Mouse (Mus musculus) CD4-positive, CD25-positive, alpha-beta regulatory T cell, adult 2 months (primary cell): ENCODE data around the gene Washc2.
"Not testable (repeated sequence)": the region's sequence is repeated elsewhere in the genome, so short reads cannot be mapped to it uniquely, and the experiment has no call there.

Experiments
- DNase-seq: peaks from one replicate; pipeline ENCODE4 v3.0.0-alpha.2; 2012; ENCODE audit warnings: low read depth, low spot score

The Washc2 gene

DNA sequence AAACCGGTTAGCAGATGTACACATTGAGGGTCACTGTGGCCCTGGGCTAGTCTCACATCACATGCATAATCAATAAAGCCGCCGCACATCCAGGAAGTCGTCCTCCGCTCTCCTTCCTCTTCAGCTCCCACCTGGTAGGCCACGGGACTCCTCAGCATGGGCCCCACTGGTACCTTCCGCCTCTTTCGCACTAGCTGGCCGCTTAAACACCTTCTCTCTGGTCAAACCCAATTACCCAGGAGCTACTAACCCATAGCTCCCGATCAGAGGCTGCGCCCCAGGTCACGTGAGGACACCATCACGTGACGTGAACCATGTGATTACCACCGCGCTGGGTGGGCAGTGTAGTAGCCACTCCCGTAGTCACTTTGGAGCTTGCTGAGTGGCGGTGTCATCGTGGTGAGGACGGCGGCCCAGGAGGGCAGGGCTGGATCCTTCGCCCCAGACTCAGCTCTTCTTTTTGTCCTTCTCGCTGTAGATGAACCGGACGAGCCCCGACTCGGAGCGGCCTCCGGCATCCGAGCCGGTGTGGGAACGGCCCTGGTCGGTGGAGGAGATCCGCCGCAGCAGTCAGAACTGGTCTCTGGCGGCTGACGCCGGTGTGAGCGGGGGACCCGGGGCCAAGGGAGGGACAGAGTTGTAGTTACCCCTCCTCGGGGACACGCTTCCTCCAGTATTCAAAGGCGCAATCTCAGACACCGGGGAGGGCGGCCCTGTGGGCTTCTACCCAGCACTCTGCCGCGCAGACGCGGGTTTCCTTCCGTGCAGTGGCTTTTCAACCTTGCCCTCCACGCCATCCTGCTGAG, at the start of gene Washc2:
TSS of gene Washc2 (plus strand) at position 310 of the 806 bp plus-strand sequence.
- DNase-seq, result peak; percentile 95

DNA sequence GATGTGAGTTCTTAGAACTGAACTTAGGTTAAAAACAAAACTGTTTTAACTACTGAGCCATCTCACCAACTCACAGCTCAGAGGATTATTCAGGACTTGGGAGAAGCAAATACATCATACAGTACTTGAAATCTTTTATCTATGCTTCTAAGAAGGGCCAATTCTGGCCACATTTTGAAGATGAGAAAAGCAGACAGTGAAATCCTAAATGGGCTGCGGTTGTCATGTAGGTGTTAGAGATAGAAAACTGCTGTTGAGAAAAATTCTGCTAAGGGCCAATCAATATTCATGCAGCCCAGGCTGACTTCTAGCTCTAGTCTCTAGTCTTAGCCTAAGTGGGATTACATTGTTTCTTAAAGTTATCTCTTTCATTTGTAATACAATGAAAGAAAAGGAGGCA, 41.5 kb upstream of the Washc2 start:
- no peak for DNase-seq

GRCm38 (mm10) chr6:116173511-116174099, 34.2 kb upstream of the Washc2 start:
- DNase-seq, result not testable (repeated sequence)

DNA sequence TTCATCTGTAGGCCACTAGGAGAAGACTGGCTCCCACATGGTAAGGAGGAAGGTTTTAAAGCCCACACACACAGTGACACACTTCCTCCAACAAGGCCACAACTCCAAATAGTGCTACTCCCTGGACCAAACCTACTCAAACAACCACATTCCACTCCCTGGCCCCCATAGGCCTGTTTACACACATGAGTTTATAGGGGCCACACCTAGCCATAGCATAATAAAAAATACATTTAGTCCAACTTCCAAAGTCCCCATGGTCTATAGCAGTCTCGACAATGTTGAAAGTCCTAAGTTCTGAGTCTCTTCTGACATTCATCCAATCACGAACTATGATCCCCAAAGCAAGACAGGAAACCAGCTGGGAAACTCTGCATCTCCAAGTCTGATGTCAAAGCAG, 29.5 kb upstream of the Washc2 start:
- no peak for DNase-seq

DNA sequence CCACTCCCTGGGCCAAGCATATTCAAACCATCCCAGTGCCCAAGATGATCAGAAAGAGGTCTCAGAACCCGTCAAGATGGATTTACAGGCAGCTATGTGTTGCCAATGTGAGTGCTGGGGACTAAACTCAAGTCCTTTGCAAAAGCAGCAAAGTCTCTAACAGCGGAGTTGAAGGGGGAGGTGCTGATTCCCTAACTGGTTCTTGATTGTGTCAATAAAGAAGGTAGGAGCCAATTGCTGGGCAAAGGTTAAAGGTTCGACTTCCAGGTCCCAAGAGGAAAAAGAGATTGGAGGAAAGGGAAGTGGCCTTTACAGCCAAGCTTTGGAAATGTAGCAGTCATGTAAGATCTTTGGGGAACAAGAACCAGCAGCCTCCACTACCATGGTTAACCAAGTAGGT, 27.1 kb upstream of the Washc2 start:
- DNase-seq, result no peak

GRCm38 (mm10) chr6:116183509-116183908, 24.3 kb upstream of the Washc2 start:
- DNase-seq, result no peak

- DNase-seq, result peak; percentile 25
Observed at GRCm38 (mm10) chr6:116186485-116186884, 21.4 kb upstream of the Washc2 start.

DNA sequence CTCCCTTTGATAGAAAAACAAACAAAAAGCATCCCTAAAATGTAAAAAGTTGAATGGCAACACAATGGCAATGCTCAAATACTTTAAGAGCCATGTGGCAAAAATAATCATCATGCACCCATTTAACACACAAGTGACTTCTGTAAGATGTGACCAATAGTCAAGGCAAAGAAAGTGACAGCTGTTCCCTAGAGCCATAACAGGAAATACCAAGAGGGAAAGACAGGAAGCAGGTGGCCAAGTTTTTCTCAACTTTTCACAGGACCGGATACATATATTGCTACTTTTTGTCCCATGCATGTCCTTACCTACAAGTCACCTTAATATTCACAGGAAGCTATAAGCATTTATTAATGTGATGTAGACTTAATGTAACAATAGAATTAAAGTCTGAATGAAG, 18.4 kb upstream of the Washc2 start:
- DNase-seq, result no peak

DNA sequence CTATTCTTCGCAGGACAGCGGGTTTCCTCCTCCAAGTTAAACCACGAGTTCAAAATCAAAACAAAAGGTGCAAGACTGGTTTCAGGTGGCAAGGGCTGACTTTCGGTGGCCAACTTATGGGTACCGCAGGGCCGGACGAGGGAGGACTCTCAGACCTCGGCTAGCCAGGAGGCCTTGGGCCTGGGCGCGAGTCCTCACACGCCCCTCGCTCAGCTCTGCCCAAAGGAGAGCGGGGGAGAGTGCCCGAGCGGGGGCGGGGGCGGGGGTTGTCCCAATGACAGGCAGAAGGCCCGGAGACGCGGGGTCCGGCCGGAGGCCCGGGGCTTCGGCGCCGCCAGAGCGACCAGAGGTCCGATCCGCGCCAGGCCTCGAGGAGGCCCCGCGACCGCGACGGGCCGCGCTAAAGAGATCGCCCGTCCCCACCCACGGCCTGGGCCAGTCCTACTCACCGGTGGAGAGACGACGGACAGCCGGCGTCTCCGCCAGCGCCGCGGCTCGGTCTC, 15.0 kb upstream of the Washc2 start:
- DNase-seq, result no peak

DNA sequence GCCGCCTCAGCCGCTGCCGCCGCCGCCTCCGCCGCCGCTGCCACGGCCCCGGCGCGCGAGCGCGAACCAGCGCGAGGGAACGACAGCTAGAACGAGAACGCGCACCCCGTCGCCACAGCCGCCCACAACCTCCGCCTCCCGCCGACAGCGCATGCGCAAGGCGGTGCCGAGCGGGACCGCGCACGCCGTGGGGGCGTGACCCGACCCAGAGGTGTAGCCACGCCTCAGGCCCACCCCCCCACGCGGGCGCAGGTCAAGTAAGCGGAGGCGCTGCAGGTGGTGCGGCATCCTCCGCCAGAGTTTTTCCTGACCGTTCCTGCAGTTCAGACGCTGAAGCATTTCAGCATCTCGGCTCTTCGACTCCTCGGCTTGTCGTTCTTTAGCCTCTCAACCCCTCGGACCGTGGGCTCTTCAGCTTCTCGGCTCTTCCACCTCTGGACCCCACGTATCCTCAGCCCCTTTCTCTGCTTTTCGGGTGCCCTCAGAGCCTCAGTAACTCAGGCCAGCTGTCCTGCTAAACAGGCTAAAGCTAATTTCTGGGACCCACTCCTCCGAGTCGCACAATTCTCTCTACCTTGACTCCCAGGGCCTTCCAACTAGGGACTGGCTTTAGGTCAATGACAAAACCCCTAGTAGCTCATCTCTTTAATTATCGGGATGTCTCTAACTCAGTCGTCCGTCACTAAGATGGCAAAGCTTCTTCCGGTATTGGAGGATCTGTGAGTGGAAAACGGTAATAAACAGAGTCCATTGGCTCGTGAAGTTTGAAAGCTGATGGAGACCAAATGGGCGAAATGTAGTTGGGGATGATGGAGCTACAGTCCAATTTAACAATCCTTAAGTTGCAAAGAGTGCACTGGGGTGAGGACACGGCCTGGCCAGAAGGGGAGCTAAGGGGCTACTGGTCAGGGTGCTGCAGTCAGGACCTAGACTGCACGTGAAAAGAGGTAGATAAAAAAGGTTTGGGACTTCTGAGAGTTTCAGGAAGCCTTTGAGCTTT, 14.1 kb upstream of the Washc2 start, which contains the start of gene Tmcc1:
TSS of gene Tmcc1 (minus strand) at position 93 of the 1,000 bp plus-strand sequence.
- DNase-seq, result peak; percentile 99

GRCm38 (mm10) chr6:116195811-116196210, 12.0 kb upstream of the Washc2 start:
- DNase-seq, result no peak

DNA sequence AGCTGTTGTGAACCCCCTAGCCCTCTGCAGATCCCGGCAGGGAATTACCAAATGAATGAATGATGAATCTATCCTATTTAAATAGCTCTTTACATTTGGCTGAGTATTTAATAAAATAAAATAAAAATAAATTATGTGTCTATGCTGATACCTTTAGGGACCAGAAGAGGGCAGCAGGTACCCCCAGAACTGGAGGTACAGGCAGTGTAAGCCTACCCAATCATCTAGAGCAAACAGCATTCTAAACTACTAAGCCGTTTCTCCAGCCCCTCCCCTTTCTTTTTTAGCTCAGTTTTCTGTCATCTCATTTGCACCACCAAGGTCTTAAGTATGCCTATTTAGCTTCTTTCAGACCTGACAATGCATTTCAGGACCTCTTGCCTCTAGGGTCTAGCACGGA, 9.7 kb upstream of the Washc2 start:
- DNase-seq, result peak; percentile 79

DNA sequence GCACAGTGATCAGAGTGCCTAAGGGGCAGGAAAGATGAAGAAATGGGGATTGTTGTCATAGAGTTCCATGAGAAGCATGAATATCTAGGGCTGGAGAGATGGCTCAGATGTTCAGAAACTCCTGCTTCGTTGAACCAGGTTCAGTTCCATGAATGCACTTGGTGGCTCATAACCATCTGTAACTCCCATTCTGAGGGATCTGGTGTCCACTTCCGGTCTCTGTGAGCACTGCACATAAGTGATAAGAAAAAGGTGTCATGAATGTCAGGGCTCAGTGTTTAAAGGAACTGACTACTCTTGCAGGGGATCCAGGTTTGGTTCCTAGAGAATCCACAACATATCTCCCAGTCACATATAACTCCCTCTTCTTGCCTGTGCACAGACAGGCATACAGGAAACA, 8.2 kb upstream of the Washc2 start:
- no peak for DNase-seq

- no peak for DNase-seq
Observed at GRCm38 (mm10) chr6:116227767-116228166, 19.9 kb downstream of the Washc2 start.

GRCm38 (mm10) chr6:116228785-116229525, 21.1 kb downstream of the Washc2 start:
- peak; percentile 78 for DNase-seq

DNA sequence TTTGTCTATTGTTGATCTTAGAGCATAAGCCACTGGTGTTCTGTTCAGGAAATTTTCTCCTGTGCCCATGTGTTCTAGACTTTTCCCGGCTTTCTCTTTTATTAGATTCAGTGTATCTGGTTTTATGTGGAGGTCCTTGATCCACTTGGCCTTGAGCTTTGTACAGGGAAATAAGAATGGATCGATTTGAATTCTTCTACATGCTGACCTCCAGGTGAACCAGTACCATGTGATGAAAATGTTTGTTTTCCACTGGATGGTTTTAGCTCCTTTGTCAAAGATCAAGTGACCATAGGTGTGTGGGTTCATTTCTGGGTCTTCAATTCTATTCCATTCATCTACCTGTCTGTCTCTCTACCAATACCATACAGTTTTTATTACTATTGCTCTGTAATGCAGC, 27.0 kb downstream of the Washc2 start:
- DNase-seq, result not testable (repeated sequence)

DNA sequence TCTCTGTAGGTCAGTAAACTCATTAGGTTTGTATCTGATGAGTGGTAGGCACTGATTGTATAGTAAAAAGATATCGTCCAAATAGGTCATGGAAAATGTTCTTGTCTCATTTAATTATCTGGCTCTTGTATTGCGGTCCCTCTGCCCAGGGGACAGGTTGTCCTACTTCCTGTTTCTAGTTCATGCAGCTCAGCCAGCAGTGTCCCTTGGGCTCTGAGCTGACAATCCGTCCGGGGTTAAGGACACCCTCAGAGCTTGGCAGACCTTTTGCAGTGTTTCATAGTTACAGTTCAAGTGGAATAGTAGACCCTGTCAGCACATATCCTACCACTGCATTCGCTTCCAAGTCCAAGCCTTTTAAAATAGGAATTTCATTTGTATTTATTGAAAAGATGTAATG, 27.5 kb downstream of the Washc2 start:
- no peak for DNase-seq

GRCm38 (mm10) chr6:116238083-116238482, 30.2 kb downstream of the Washc2 start:
- DNase-seq, result no peak

DNA sequence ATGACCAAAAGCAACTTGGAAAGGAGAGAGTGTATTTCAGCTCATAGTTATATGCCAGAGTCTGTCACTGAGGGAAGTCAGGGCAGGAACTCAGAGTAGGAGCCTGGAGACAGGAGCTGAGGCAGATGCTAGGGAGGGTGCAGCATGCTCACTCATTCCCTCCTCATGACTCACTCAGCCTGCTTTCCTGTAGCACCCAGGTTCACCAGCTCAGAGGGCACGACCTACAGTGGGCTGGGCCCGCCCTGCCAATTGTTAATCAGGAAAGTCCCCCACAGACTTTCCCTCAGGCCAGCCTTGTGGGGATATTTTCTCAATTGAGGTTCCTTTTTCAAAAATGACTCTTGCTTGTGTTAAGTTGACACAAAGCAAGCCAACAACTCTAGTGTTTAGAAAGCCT, 32.5 kb downstream of the Washc2 start:
- no peak for DNase-seq

DNA sequence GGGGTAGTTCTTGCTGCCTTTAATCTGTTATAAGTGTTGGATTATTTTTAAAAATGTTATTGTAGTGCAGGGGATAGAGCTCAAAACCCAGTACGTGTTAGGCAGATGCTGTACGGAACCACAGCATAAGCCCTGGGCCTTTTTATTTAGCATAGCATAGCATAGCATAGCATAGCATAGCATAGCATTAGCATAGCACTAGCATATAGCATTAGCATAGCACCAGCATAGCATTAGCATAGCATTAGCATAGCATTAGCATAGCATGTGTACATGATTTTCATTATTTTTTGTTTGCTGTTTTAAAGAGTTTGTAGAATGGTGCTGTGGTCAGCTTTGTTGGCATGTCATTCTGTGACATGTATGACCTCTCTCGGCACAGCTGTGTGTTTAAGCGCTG, 51.8 kb downstream of the Washc2 start:
- DNase-seq, result no peak

DNA sequence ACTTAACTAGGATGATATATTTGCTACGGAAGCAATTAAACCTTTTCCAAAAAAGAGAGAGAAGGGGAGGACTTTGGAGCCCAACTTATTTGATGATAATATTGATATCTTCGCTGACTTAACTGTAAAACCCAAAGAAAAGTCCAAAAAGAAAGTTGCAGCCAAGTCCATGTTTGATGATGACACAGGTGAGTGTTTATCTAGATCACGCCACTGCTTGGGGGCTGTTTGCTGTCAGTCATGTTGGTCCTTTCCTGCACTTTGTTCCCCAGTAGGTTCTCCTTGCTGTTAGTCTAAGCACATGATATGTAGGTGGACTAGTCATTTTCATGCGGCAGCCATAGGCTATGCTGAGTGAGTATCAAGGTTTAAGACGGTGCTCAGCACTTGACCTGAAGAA, 52.6 kb downstream of the Washc2 start:
- DNase-seq, result no peak
